ENCODE assay signal across 8 mouse cellular contexts in genomic region chr1:169921710-169922211, GRCm38 (mm10). TPM values are rescaled to one million over a fixed set of nuclear protein-coding genes. Genes with fewer than 3 reads are reported as not detected.
A peak's percentile ranks its signal among the peaks of the same experiment; 100 is the strongest.
DNase-seq lines count a peak whose midpoint lies in the region; ATAC-seq and TF ChIP-seq lines count a peak whose summit lies in the region.

No protein-coding gene starts in this region.

- TF ChIP-seq EP300 in heart, postnatal 0 days (IDR thresholded peaks at IDR 0.05; ENCODE audit: low read depth) = no peak

- 32% methylated on average over 8 of the region's 8 CpGs for WGBS in heart, postnatal 0 days
- 35% methylated on average over 8 of the region's 8 CpGs for WGBS in liver, embryonic 11.5 days
- 15% methylated on average over 8 of the region's 8 CpGs for WGBS in small intestine, adult 2 months
- 44% methylated on average over 8 of the region's 8 CpGs for WGBS in midbrain, embryonic 13.5 days

- TF ChIP-seq POLR2A in small intestine, adult 2 months (IDR thresholded peaks at IDR 0.05; ENCODE audit: low read depth, low read length) = no peak

- peak overlapping the region; percentile 35; the same call in 1 of the 2 replicates for H3K4me2 ChIP-seq in heart, postnatal 0 days (ENCODE audit: low read depth, low read length)
- peak overlapping the region; percentile 41 for H3K4me2 ChIP-seq in liver, embryonic 11.5 days
- no peak overlapping the region for H3K4me2 ChIP-seq in midbrain, embryonic 13.5 days (replicated peaks)

- H3K27me3 ChIP-seq in heart, postnatal 0 days (ENCODE audit: control insufficient read depth, insufficient read depth, low read length) = 0 out of 2 replicates have a peak, but pooled peaks cover 5% of the 10 kb centered on the region
- no peaks in the 10 kb centered on the region for H3K27me3 ChIP-seq in liver, embryonic 11.5 days (replicated peaks; ENCODE audit: control insufficient read depth, insufficient read depth, low read length)
- H3K27me3 ChIP-seq in small intestine, adult 2 months (ENCODE audit: control insufficient read depth, insufficient read depth, low read length) = no peaks in the 10 kb centered on the region
- peaks cover 13% of the 10 kb centered on the region for H3K27me3 ChIP-seq in midbrain, embryonic 13.5 days

- H3K36me3 ChIP-seq in heart, postnatal 0 days (replicated peaks; ENCODE audit: control insufficient read depth, insufficient read depth, low read length) = no peaks in the 10 kb centered on the region
- no peaks in the 10 kb centered on the region for H3K36me3 ChIP-seq in liver, embryonic 11.5 days (ENCODE audit: control insufficient read depth, insufficient read depth, low read length)
- no peaks in the 10 kb centered on the region for H3K36me3 ChIP-seq in small intestine, adult 2 months (ENCODE audit: control insufficient read depth, insufficient read depth, low read length)
- H3K36me3 ChIP-seq in midbrain, embryonic 13.5 days = no peaks in the 10 kb centered on the region

- TF ChIP-seq CTCF in layer of hippocampus, adult 2 months (conservative IDR thresholded peaks at IDR 0.05) = peak; percentile 98
- peak; percentile 60 for TF ChIP-seq CTCF in heart, postnatal 0 days (IDR thresholded peaks at IDR 0.05; ENCODE audit: low read depth)
- peak; percentile 88; the same call in 1 of the 2 replicates for TF ChIP-seq CTCF in small intestine, adult 2 months (IDR thresholded peaks at IDR 0.05; ENCODE audit: extremely low read depth, insufficient read length, insufficient replicate concordance, low read depth, low read length)

- no peak for ATAC-seq in heart, postnatal 0 days (ENCODE audit: insufficient read depth, low read depth)
- ATAC-seq in liver, embryonic 11.5 days (replicated peaks; ENCODE audit: low FRiP score) = no peak; the same call in 1 of the 2 replicates
- ATAC-seq in midbrain, embryonic 13.5 days = no peak

- H3K4me1 ChIP-seq in heart, postnatal 0 days (ENCODE audit: control insufficient read depth, insufficient read depth) = no peaks in the 10 kb centered on the region
- no peaks in the 10 kb centered on the region for H3K4me1 ChIP-seq in liver, embryonic 11.5 days (replicated peaks; ENCODE audit: control insufficient read depth, insufficient read depth, low read length)
- peaks cover 6% of the 10 kb centered on the region; the same call in 1 of the 2 replicates for H3K4me1 ChIP-seq in small intestine, adult 2 months (ENCODE audit: control insufficient read depth, insufficient read depth, insufficient read length, low read length)
- 0 out of 2 replicates have a peak, but pooled peaks cover 5% of the 10 kb centered on the region for H3K4me1 ChIP-seq in midbrain, embryonic 13.5 days (replicated peaks)

- DNase-seq in layer of hippocampus, adult 2 months (ENCODE audit: low spot score in 2 of 2) = peak; percentile 30 to 53
- no peak for DNase-seq in layer of hippocampus, adult 9-10 months (ENCODE audit: low spot score)
- peak; percentile 53 for DNase-seq in ES-CJ7 (ENCODE audit: low read depth, low spot score)
- DNase-seq in brain, adult 2 months (ENCODE audit: low read depth, low spot score) = peak; percentile 53
- DNase-seq in heart, postnatal 0 days (ENCODE audit: low spot score) = peak; percentile 66
- DNase-seq in liver, embryonic 11.5 days (ENCODE audit: low spot score) = no peak

- H3K27ac ChIP-seq in layer of hippocampus, adult 2 months = no peak overlapping the region
- no peak overlapping the region for H3K27ac ChIP-seq in heart, postnatal 0 days (ENCODE audit: low read depth)
- no peak overlapping the region for H3K27ac ChIP-seq in liver, embryonic 11.5 days (ENCODE audit: low read depth, low read length)
- peak overlapping the region; percentile 67 for H3K27ac ChIP-seq in small intestine, adult 2 months (ENCODE audit: insufficient read depth, low read depth, low read length)
- no peak overlapping the region for H3K27ac ChIP-seq in midbrain, embryonic 13.5 days

- H3K9me3 ChIP-seq in heart, postnatal 0 days (replicated peaks; ENCODE audit: control insufficient read depth, low read length) = no peaks in the 10 kb centered on the region
- no peaks in the 10 kb centered on the region for H3K9me3 ChIP-seq in liver, embryonic 11.5 days (ENCODE audit: control insufficient read depth, low read length)
- H3K9me3 ChIP-seq in midbrain, embryonic 13.5 days = no peaks in the 10 kb centered on the region

- H3K4me3 ChIP-seq in layer of hippocampus, adult 2 months = no peak overlapping the region
- H3K4me3 ChIP-seq in heart, postnatal 0 days (ENCODE audit: low read depth, low read length) = no peak overlapping the region
- H3K4me3 ChIP-seq in liver, embryonic 11.5 days (ENCODE audit: low read depth, low read length) = no peak overlapping the region
- H3K4me3 ChIP-seq in small intestine, adult 2 months (ENCODE audit: low read depth, low read length) = no peak overlapping the region
- H3K4me3 ChIP-seq in midbrain, embryonic 13.5 days (replicated peaks) = no peak overlapping the region

- H3K9ac ChIP-seq in heart, postnatal 0 days (replicated peaks; ENCODE audit: low read depth, low read length) = no peak overlapping the region
- H3K9ac ChIP-seq in liver, embryonic 11.5 days (ENCODE audit: low read depth, low read length) = no peak overlapping the region
- H3K9ac ChIP-seq in midbrain, embryonic 13.5 days (replicated peaks) = no peak overlapping the region

RNA-seq across cellular contexts. Expression of gene Ccdc190, which starts 6.7 kb away (rescaled TPM):
- total RNA-seq in layer of hippocampus, adult 2 months (2021) = 10 to 100 TPM; 23.9 to 25.8 TPM
- total RNA-seq in heart, postnatal 0 days (2014; rRNA removed; ENCODE audit: low replicate concordance) = not detected in 2 replicates
- polyA plus RNA-seq in heart, postnatal 0 days (2015; fragmentation: Nextera tagmentation; extraction: Ambion mirVana) = not detected in 2 replicates
- polyA plus RNA-seq in liver, embryonic 11.5 days (2014; fragmentation: Nextera tagmentation; extraction: Ambion mirVana) = not detected in 2 replicates
- polyA plus RNA-seq in small intestine, adult 2 months (2012; rRNA removed) = 0.14 TPM in 1 of 2 replicates, not detected in the other
- 1.3 and 1.8 TPM in 2 replicates for polyA plus RNA-seq in midbrain, embryonic 13.5 days (2015; fragmentation: Nextera tagmentation; extraction: Ambion mirVana)

RNA-seq across cellular contexts. Expression of gene Hsd17b7, which starts 47.3 kb away (rescaled TPM):
- total RNA-seq in layer of hippocampus, adult 2 months (2021) = 10 to 100 TPM; 13.1 to 15.9 TPM
- total RNA-seq in heart, postnatal 0 days (2014; rRNA removed; ENCODE audit: low replicate concordance) = 45.6 and 62.4 TPM in 2 replicates
- polyA plus RNA-seq in heart, postnatal 0 days (2015; fragmentation: Nextera tagmentation; extraction: Ambion mirVana) = 36.9 and 39.4 TPM in 2 replicates
- polyA plus RNA-seq in liver, embryonic 11.5 days (2014; fragmentation: Nextera tagmentation; extraction: Ambion mirVana) = 12.1 and 14.7 TPM in 2 replicates
- polyA plus RNA-seq in small intestine, adult 2 months (2012; rRNA removed) = 2.5 and 3.6 TPM in 2 replicates
- 18.2 and 20.3 TPM in 2 replicates for polyA plus RNA-seq in midbrain, embryonic 13.5 days (2015; fragmentation: Nextera tagmentation; extraction: Ambion mirVana)

Comparison
In these comparisons a context has a peak if more than half of its experiments do, and no peak if none do; other contexts are left out.
1. DNase-seq: peak in layer of hippocampus, adult 2 months (2 of 2), ES-CJ7 (single experiment), brain, adult 2 months (single experiment) and heart, postnatal 0 days (single experiment); none in layer of hippocampus, adult 9-10 months (single experiment) and liver, embryonic 11.5 days (single experiment).
2. Peak in every context shown above with its lines, with median percentiles within 50 percentile points of each other: CTCF ChIP-seq.